Mouse (Mus musculus): ENCODE measurements around the gene Nos1.
"Not testable (repeated sequence)": the region's sequence is repeated elsewhere in the genome, so short reads cannot be mapped to it uniquely, and the experiment has no call there.

Gene Nos1

GRCm38 (mm10) chr5:117840203-117840602 lies 59.4 kb downstream of the Nos1 start:
- peak; percentile 34 to 40 for DNase-seq

GRCm38 (mm10) chr5:117840988-117841387 lies 60.2 kb downstream of the Nos1 start:
- peak in 1 of 2 experiments; percentile 35 for DNase-seq

GRCm38 (mm10) chr5:117841651-117842347 lies 61.0 kb downstream of the Nos1 start:
- peak; percentile 81 to 84 for DNase-seq

- peak; percentile 50 to 53 for DNase-seq
These were observed 61.9 kb downstream of the Nos1 start for GRCm38 (mm10) chr5:117842699-117843098.

GRCm38 (mm10) chr5:117844611-117845010 lies 63.8 kb downstream of the Nos1 start:
- no peak for DNase-seq

- DNase-seq = no peak
These were observed 69.6 kb downstream of the Nos1 start for GRCm38 (mm10) chr5:117850474-117850873.

- DNase-seq = no peak
These were observed 72.9 kb downstream of the Nos1 start for GRCm38 (mm10) chr5:117853741-117854140.

GRCm38 (mm10) chr5:117864588-117865300 lies 83.9 kb downstream of the Nos1 start:
- peak; percentile 88 to 91 for DNase-seq

GRCm38 (mm10) chr5:117865876-117866275 lies 85.0 kb downstream of the Nos1 start:
- no peak for DNase-seq

- DNase-seq = no peak
These were observed 90.8 kb downstream of the Nos1 start for GRCm38 (mm10) chr5:117871614-117872013.

GRCm38 (mm10) chr5:117873807-117874206 lies 93.0 kb downstream of the Nos1 start:
- peak; percentile 93 to 95 for DNase-seq

- DNase-seq = peak in 1 of 2 experiments; percentile 52
These were observed 93.4 kb downstream of the Nos1 start for GRCm38 (mm10) chr5:117874236-117874635.

- no peak for DNase-seq
These were observed 98.3 kb downstream of the Nos1 start for GRCm38 (mm10) chr5:117879136-117879535.

- peak; percentile 74 to 79 for DNase-seq
These were observed 100.2 kb downstream of the Nos1 start for GRCm38 (mm10) chr5:117880916-117881555.

- DNase-seq = not testable (repeated sequence)
These were observed 101.6 kb downstream of the Nos1 start for GRCm38 (mm10) chr5:117882411-117882810.

GRCm38 (mm10) chr5:117884991-117885390 lies 104.2 kb downstream of the Nos1 start:
- DNase-seq = no peak

GRCm38 (mm10) chr5:117888126-117888525 lies 107.3 kb downstream of the Nos1 start:
- DNase-seq = no peak

GRCm38 (mm10) chr5:117888946-117889345 lies 108.1 kb downstream of the Nos1 start:
- DNase-seq = no peak

- peak; percentile 98 to 99 for DNase-seq
These were observed 108.7 kb downstream of the Nos1 start for GRCm38 (mm10) chr5:117889571-117889970.

GRCm38 (mm10) chr5:117890871-117891270 lies 110.0 kb downstream of the Nos1 start:
- no peak for DNase-seq

GRCm38 (mm10) chr5:117891545-117891944 lies 110.7 kb downstream of the Nos1 start:
- DNase-seq = no peak

GRCm38 (mm10) chr5:117894050-117894449 lies 113.2 kb downstream of the Nos1 start:
- DNase-seq = no peak

- no peak for DNase-seq
These were observed 117.4 kb downstream of the Nos1 start for GRCm38 (mm10) chr5:117898055-117898806.
